ENCODE assay signal across 12 mouse cellular contexts in genomic region chr11:63168551-63169258, GRCm38 (mm10). TPM values are rescaled to one million over a fixed set of nuclear protein-coding genes. Genes with fewer than 3 reads are reported as not detected.
DNase-seq lines count a peak whose midpoint lies in the region; ATAC-seq lines count a peak whose summit lies in the region.
"Had no signal": no experiment of that assay in that cellular context is flagged by ENCODE, and none has a peak within 500 bp of the region (broad histone marks: within the 10 kb centered on the region; RNA-seq: fewer than 3 reads in every experiment).

No protein-coding gene starts in this region.

- no peak for ATAC-seq in heart, embryonic 13.5 days (ENCODE audit: extremely low read depth, insufficient number of reproducible peaks, low FRiP score, low TSS enrichment)
- ATAC-seq in intestine, embryonic 14.5 days (replicated peaks; ENCODE audit: low FRiP score, low TSS enrichment, low read depth): no peak; the same call in 1 of the 2 replicates

- peaks cover 18% of the 10 kb centered on the region for H3K4me1 ChIP-seq in heart, embryonic 13.5 days
- peaks cover 21% of the 10 kb centered on the region for H3K4me1 ChIP-seq in intestine, embryonic 14.5 days (replicated peaks; ENCODE audit: control insufficient read depth, insufficient read depth, low read length)

- H3K9me3 ChIP-seq in heart, embryonic 13.5 days: no peaks in the 10 kb centered on the region
- peaks cover 2% of the 10 kb centered on the region; the same call in 1 of the 2 replicates for H3K9me3 ChIP-seq in intestine, embryonic 14.5 days (ENCODE audit: control insufficient read depth, low read length)
- H3K9me3 ChIP-seq: embryonic facial prominence, embryonic 15.5 days had no signal

- H3K27ac ChIP-seq in heart, embryonic 13.5 days (replicated peaks): peak overlapping the region; percentile 55
- peak overlapping the region; percentile 62 for H3K27ac ChIP-seq in intestine, embryonic 14.5 days (ENCODE audit: low read depth)
- H3K27ac ChIP-seq: embryonic facial prominence, embryonic 15.5 days; hindbrain, embryonic 13.5 days; liver, embryonic 14.5 days had no signal

- peak overlapping the region; percentile 38 for H3K4me2 ChIP-seq in heart, embryonic 13.5 days
- peak overlapping the region; percentile 29 for H3K4me2 ChIP-seq in intestine, embryonic 14.5 days (ENCODE audit: low read length)
- H3K4me2 ChIP-seq: embryonic facial prominence, embryonic 15.5 days; hindbrain, embryonic 13.5 days had no signal

- H3K36me3 ChIP-seq in heart, embryonic 13.5 days: no peaks in the 10 kb centered on the region
- H3K36me3 ChIP-seq in intestine, embryonic 14.5 days (ENCODE audit: control insufficient read depth, insufficient read depth, low read length): no peaks in the 10 kb centered on the region
- H3K36me3 ChIP-seq: embryonic facial prominence, embryonic 15.5 days; hindbrain, embryonic 13.5 days had no signal

- no peak for DNase-seq in heart, adult 9 months (ENCODE audit: low spot score in 2 of 2)
- DNase-seq in WW6 (ENCODE audit: low read depth, low spot score) (peak; percentile 13), MN1 (ENCODE audit: low spot score) (no peak)
- peak; percentile 58 for DNase-seq in intestine, embryonic 14.5 days (ENCODE audit: low spot score)
- peak; percentile 58 for DNase-seq in lung, postnatal 10 days
- no peak for DNase-seq in ovary, postnatal 36 days (ENCODE audit: low spot score)
- DNase-seq in layer of hippocampus, adult 9-11 months: no peak

- no peak overlapping the region for H3K4me3 ChIP-seq in heart, embryonic 13.5 days
- H3K4me3 ChIP-seq in intestine, embryonic 14.5 days (ENCODE audit: low read depth, low read length): no peak overlapping the region
- H3K4me3 ChIP-seq: embryonic facial prominence, embryonic 15.5 days; hindbrain, embryonic 13.5 days had no signal

- WGBS in heart, embryonic 13.5 days: 18% methylated on average over 9 of the region's 9 CpGs
- WGBS in intestine, embryonic 14.5 days: 14% methylated on average over 9 of the region's 9 CpGs

- no peak overlapping the region for H3K9ac ChIP-seq in heart, embryonic 13.5 days
- no peak overlapping the region for H3K9ac ChIP-seq in intestine, embryonic 14.5 days (ENCODE audit: low read length)
- H3K9ac ChIP-seq: embryonic facial prominence, embryonic 15.5 days; hindbrain, embryonic 13.5 days; liver, embryonic 14.5 days had no signal

- no peaks in the 10 kb centered on the region for H3K27me3 ChIP-seq in heart, embryonic 13.5 days (replicated peaks)
- H3K27me3 ChIP-seq in intestine, embryonic 14.5 days (replicated peaks; ENCODE audit: control insufficient read depth, insufficient read depth, low read length): no peaks in the 10 kb centered on the region
- H3K27me3 ChIP-seq: CH12.LX; embryonic facial prominence, embryonic 15.5 days; hindbrain, embryonic 13.5 days had no signal

RNA-seq across cellular contexts. Expression of gene Pmp22, which starts 39.9 kb away (rescaled TPM):
- 74.1 and 78.4 TPM in 2 replicates for polyA plus RNA-seq in heart, embryonic 13.5 days (2015; fragmentation: Nextera tagmentation; extraction: Ambion mirVana)
- 120 and 133 TPM in 2 replicates for polyA plus RNA-seq in intestine, embryonic 14.5 days (2014; fragmentation: Nextera tagmentation; extraction: Ambion mirVana)

Comparison
In these comparisons a context has a peak if more than half of its experiments do, and no peak if none do; other contexts are left out.
1. DNase-seq: peak in WW6 (single experiment), intestine, embryonic 14.5 days (single experiment) and lung, postnatal 10 days (single experiment); none in heart, adult 9 months (0 of 2), MN1 (single experiment), ovary, postnatal 36 days (single experiment) and layer of hippocampus, adult 9-11 months (single experiment).